Mouse (Mus musculus): ENCODE results near the gene Klhdc8a.
A peak's percentile ranks its signal among the peaks of the same experiment; 100 is the strongest.
"Not testable (repeated sequence)": the region's sequence is repeated elsewhere in the genome, so short reads cannot be mapped to it uniquely, and the experiment has no call there.

The Klhdc8a gene

DNA sequence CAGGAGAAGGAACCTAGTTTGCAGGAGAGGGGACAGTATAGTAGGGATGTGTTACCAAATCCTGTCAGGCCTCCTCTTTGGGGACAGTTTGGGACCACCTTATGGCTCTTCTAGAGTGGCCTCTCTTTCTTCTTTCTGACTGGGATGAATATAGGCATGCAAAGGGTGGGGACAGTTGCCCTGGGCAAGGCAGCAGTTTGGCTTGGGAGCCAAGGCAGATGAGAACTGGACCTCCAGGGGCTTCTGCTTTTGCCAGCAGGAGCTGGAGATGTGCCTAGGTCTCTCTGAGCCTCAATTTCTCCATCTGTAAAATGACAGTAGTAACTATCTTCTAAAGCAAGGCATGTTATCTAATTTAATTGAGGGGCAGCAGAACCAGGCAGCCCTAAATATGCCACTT, 48.5 kb downstream of the Klhdc8a start:
- no peak for DNase-seq

DNA sequence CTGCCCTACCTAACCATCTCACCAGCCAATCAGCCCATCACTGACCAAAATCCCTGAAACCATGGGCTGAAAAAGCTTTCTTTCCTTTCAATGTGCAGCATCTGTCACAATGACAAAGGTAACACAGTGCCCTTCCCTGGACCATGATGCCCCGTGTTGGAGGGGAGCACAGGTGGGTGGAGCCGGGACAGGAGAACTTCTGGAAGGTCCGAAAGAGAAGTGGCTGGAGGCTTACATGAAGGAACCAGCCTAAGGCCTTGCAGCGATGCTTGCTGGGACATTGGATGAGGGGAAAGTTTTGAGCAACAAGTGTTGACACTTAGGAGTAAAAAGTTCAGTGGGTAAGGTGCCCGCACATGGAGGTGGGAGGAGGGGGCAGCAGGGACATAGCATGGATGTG, 50.0 kb downstream of the Klhdc8a start:
- no peak for DNase-seq

DNA sequence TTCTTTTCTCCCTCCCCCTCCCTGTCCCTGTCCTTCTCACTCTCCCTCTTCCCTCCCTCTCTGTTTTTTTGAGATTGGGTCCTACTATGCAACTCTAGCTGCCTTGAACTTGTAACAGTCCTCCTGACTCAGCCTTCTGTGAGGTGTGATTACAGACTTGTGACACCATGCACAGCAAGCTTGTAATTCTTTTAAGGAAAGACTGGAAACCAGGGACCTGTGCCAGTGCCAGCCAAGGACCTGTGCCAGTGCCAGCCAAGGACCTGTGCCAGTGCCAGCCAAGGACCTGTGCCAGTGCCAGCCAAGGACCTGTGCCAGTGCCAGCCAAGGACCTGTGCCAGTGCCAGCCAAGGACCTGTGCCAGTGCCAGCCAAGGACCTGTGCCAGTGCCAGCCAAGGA, 50.6 kb downstream of the Klhdc8a start:
- peak; percentile 53 for DNase-seq

DNA sequence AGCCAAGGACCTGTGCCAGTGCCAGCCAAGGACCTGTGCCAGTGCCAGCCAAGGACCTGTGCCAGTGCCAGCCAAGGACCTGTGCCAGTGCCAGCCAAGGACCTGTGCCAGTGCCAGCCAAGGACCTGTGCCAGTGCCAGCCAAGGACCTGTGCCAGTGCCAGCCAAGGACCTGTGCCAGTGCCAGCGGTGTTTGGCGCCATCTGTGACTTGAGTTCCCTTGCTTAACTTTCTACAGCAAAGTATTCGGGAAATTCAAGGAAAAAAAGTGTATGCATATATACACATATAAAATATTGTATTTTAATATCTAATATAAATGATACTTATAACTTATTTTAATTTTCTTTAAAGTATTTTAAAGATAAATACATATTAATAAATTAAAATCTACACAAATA, 51.2 kb downstream of the Klhdc8a start:
- not testable (repeated sequence) for DNase-seq

DNA sequence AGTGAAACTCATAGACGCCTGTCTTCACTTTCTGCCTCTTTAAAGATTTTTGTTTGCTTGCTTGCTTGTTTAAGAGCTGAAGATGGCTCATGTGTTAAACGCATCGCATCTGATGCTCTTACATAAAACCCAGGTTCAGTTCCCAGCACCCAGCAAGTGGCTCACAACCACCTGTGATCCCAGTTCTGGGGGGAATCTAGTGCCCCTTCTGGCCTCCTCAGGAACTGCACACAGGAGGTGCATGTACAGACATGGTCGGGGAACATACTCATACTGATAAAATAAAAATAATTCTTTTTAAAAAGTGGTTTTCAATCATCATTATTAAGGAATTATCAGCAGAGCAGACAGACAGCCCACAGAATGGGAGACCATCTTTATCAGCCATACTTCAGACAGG, 52.6 kb downstream of the Klhdc8a start:
- no peak for DNase-seq

DNA sequence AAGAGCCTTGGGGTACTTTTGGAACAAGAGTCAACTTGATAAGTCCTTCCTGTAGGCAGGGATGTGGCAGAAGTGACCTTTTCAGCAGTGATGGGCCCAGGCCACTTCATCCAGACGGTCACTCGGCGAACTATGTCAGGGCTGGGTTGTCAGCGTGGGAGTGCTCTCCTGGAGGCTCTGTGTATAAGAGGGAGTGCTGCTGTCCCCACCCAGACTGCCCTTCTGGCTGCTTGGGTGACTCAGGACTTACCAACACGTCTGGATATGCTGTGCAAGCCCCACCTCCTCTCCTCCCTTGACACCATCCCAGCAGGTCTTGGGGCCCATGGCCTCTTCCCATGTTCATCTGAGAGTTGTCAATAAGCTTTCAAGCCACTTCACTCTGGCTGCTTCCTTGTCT, 55.0 kb downstream of the Klhdc8a start:
- DNase-seq: no peak

DNA sequence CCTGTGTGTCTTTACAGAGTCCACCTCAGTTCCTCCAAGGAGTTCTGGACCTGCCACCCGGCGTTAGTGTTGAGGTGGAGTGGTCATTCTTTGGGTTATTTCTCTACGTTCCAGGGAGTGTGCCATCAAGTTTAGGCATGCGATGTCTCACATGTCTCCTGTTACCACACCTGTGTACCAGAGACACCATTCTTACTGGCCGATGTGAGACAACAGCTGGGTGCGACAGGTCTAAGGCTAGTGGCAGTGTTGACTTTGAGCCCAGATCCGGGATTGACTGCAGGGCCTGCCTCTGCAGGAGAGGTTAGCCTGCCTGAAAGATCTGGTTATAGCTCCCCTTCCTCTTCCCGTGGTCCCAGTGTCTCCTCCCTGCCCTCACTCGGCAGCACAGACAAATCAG, 55.8 kb downstream of the Klhdc8a start:
- DNase-seq: no peak

DNA sequence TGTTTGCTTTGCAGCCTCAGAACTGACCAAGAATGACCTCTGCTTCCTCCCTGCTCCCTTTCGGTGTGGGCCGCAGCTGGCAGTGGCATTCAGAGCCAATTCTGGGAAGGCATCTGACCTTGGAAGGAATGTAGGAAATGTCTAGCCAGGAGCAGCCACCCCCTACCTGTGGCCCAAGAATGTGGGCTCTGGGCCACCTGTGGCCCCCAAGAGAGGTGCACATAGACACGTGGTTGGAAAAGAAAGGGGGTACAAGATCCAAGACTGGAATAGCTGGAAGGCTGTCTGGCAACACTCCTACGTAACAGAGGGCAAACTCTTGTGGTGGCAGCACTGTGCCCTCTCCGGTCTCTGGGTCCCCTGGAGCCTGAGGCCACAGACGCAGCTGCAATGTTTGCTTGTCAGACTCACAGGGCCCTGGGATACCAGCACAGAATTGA, 56.8 kb downstream of the Klhdc8a start:
- DNase-seq: peak; percentile 95

DNA sequence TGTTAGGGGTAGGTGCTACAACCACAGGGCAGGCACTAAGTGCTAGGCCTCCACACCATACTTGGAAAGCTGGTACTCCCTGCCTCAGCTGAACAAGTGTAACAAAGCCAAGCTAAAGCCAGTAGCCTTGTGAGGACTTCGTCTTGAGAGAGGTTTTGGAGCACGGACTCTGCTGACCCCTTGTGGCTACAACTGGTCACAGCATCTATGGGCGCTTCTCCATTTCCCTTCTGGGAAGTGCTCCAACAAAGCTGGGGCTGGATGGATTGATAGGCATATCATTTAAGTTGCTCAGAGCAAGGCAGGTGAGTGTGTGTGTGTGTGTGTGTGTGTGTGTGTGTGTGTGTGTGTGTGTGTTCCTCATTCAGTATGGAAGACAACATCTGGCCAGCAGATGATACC, 57.4 kb downstream of the Klhdc8a start:
- peak; percentile 89 for DNase-seq

DNA sequence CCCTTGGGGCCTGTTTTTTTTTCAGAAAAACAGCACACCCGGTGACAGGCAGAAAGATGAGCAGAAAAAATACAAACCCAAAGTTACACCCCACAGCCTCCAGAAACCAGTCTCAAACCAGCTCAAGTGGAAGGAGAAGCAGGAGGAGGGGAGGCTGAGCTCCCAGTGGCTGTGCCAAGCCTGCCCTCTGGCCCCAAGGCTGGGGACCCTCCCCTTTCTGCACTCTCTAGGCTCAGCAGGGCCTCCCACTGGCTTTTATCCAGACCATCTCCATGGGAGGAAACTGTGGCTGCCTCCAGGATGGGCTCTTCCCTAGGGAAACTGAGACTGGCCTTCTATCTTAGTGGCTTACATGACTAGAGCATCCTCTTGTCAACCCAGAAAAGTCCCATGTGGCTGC, 58.4 kb downstream of the Klhdc8a start:
- no peak for DNase-seq
